Mouse (Mus musculus) MEL (cell line): ENCODE data around the gene Tsen54. TPM values are rescaled to one million over a fixed set of nuclear protein-coding genes. Genes with fewer than 3 reads are reported as not detected.

Experiments
- DNase-seq: peaks from one replicate; pipeline ENCODE4 v3.0.0; 2011; ENCODE audit warnings: low read depth, low spot score
- H3K27ac ChIP-seq: 2 replicates; pipeline ENCODE4 v1.5.1; 2012; ENCODE audit warnings: low read depth, mild to moderate bottlenecking, control low read depth, low read length, moderate library complexity; ENCODE audit not compliant: control insufficient read depth
- H3K27me3 ChIP-seq, 2 experiments: fragments of 150-350 bp in 1 of 2; sonication (generic) in 1 of 2; 2 replicates each; pipeline ENCODE4 v1.6.1; 2012; ENCODE audit warnings: low read length in 2 of 2, mild to moderate bottlenecking in 2 of 2, improper control_type of control experiment in 1 of 2, moderate library complexity in 1 of 2; ENCODE audit not compliant: insufficient read depth in 2 of 2, control insufficient read depth in 1 of 2
- H3K36me3 ChIP-seq, 2 experiments: 2 replicates each; pipeline ENCODE4 v1.6.1; 2012 to 2014; ENCODE audit warnings: low read length in 2 of 2, improper control_type of control experiment in 1 of 2, inconsistent platforms in 1 of 2, mild to moderate bottlenecking in 1 of 2; ENCODE audit not compliant: insufficient read depth in 2 of 2, control insufficient read depth in 1 of 2
- H3K4me1 ChIP-seq, 2 experiments: fragments of 150-350 bp in 1 of 2; sonication (generic) in 1 of 2; 2 replicates each; pipeline ENCODE4 v1.6.1; 2012; ENCODE audit warnings: low read length in 2 of 2, improper control_type of control experiment in 1 of 2, mild to moderate bottlenecking in 1 of 2; ENCODE audit not compliant: insufficient read depth in 2 of 2, control insufficient read depth in 1 of 2
- H3K4me3 ChIP-seq, 2 experiments: fragments of 150-350 bp in 1 of 2; sonication (generic) in 1 of 2; 2 replicates each; pipeline ENCODE4 v1.5.1; 2012; ENCODE audit warnings: low read depth in 2 of 2, low read length in 2 of 2, mild to moderate bottlenecking in 2 of 2, moderate library complexity in 2 of 2, control low read depth in 1 of 2, improper control_type of control experiment in 1 of 2; ENCODE audit not compliant: control insufficient read depth in 1 of 2, insufficient read depth in 1 of 2
- H3K79me2 ChIP-seq: 2 replicates; pipeline ENCODE4 v1.6.1; 2012; ENCODE audit warnings: mild to moderate bottlenecking, low read length, moderate library complexity; ENCODE audit not compliant: control insufficient read depth, poor library complexity, insufficient read depth
- H3K9ac ChIP-seq: 2 replicates; pipeline ENCODE4 v1.6.1; 2012; ENCODE audit warnings: low read depth, mild to moderate bottlenecking, control low read depth, low read length, moderate library complexity; ENCODE audit not compliant: control insufficient read depth, poor library complexity, severe bottlenecking
- H3K9me3 ChIP-seq: fragments of 150-350 bp; sonication (generic); replicated peaks from 2 replicates; pipeline ENCODE4 v1.6.1; 2012; ENCODE audit warnings: mild to moderate bottlenecking, low read length, improper control_type of control experiment, moderate library complexity; ENCODE audit not compliant: insufficient read depth
- CHD2 ChIP-seq: IDR thresholded peaks from 2 replicates; pipeline ENCODE4 v1.6.1; 2011; ENCODE audit warnings: low read length, improper control_type of control experiment
- CTCF ChIP-seq, 3 experiments: IDR thresholded peaks in 2 of 3; conservative IDR thresholded peaks in 1 of 3; 2 replicates each; pipeline ENCODE4 v1.5.1; 2011 to 2012; ENCODE audit warnings: low read length in 3 of 3, low read depth in 2 of 3, mild to moderate bottlenecking in 2 of 3, improper control_type of control experiment in 1 of 3, inconsistent platforms in 1 of 3, mixed read lengths in 1 of 3, moderate library complexity in 1 of 3; ENCODE audit not compliant: control insufficient read depth in 1 of 3, insufficient read depth in 1 of 3, poor library complexity in 1 of 3, severe bottlenecking in 1 of 3
- EP300 ChIP-seq, 2 experiments: IDR thresholded peaks; 2 replicates each; pipeline ENCODE4 v1.6.1; 2011; ENCODE audit warnings: improper control_type of control experiment in 2 of 2, low read length in 2 of 2, low read depth in 1 of 2, mild to moderate bottlenecking in 1 of 2
- ETS1 ChIP-seq: IDR thresholded peaks from 2 replicates; pipeline ENCODE4 v1.6.1; 2012; ENCODE audit warnings: low read depth, mild to moderate bottlenecking, inconsistent platforms, low read length, improper control_type of control experiment, moderate library complexity
- GATA1 ChIP-seq: IDR thresholded peaks from 2 replicates; pipeline ENCODE4 v1.6.1; 2011; ENCODE audit warnings: low read depth, low read length, improper control_type of control experiment
- JUND ChIP-seq: IDR thresholded peaks from 2 replicates; pipeline ENCODE4 v1.6.1; 2011; ENCODE audit warnings: low read depth, mild to moderate bottlenecking, improper control_type of control experiment, low read length
- MAX ChIP-seq: IDR thresholded peaks from 2 replicates; pipeline ENCODE4 v1.6.1; 2011; ENCODE audit warnings: low read length, improper control_type of control experiment
- MAZ ChIP-seq: IDR thresholded peaks from 2 replicates; pipeline ENCODE4 v1.6.1; 2012; ENCODE audit warnings: low read depth, mild to moderate bottlenecking, inconsistent platforms, low read length, improper control_type of control experiment
- MEF2A ChIP-seq: IDR thresholded peaks from 2 replicates; pipeline ENCODE4 v1.6.1; 2014; ENCODE audit warnings: low read depth, mild to moderate bottlenecking, inconsistent platforms, low read length, improper control_type of control experiment; ENCODE audit not compliant: poor library complexity, insufficient replicate concordance, severe bottlenecking; ENCODE audit errors: extremely low read depth
- MXI1 ChIP-seq: IDR thresholded peaks from 2 replicates; pipeline ENCODE4 v1.6.1; 2011; ENCODE audit warnings: mild to moderate bottlenecking, low read depth, low read length, improper control_type of control experiment
- MYB ChIP-seq: IDR thresholded peaks from 2 replicates; pipeline ENCODE4 v1.6.1; 2011; ENCODE audit warnings: mild to moderate bottlenecking, low read depth, low read length, improper control_type of control experiment
- NRF1 ChIP-seq: IDR thresholded peaks from 2 replicates; pipeline ENCODE4 v1.6.1; 2014; ENCODE audit warnings: low read depth, mild to moderate bottlenecking, inconsistent platforms, low read length, improper control_type of control experiment, moderate library complexity; ENCODE audit not compliant: poor library complexity, insufficient read depth, severe bottlenecking
- RCOR1 ChIP-seq: IDR thresholded peaks from 2 replicates; pipeline ENCODE4 v1.6.1; 2012; ENCODE audit warnings: low read depth, mild to moderate bottlenecking, inconsistent platforms, low read length, improper control_type of control experiment
- SIN3A ChIP-seq: IDR thresholded peaks from 2 replicates; pipeline ENCODE4 v1.6.1; 2012; ENCODE audit warnings: low read length, improper control_type of control experiment, inconsistent platforms
- TBP ChIP-seq: IDR thresholded peaks from 2 replicates; pipeline ENCODE4 v1.8.0; 2011; ENCODE audit warnings: low read depth, low read length, improper control_type of control experiment
- TCF12 ChIP-seq: IDR thresholded peaks from 2 replicates; pipeline ENCODE4 v1.6.1; 2014; ENCODE audit warnings: low read depth, mild to moderate bottlenecking, inconsistent platforms, low read length, improper control_type of control experiment, moderate library complexity
- UBTF ChIP-seq: IDR thresholded peaks from 2 replicates; pipeline ENCODE4 v1.6.1; 2012; ENCODE audit warnings: low read depth, mild to moderate bottlenecking, inconsistent platforms, low read length, improper control_type of control experiment, moderate library complexity, borderline replicate concordance; ENCODE audit not compliant: insufficient read depth
- USF1 ChIP-seq: IDR thresholded peaks from 2 replicates; pipeline ENCODE4 v1.6.1; 2014; ENCODE audit warnings: low read depth, mild to moderate bottlenecking, inconsistent platforms, low read length, improper control_type of control experiment, moderate library complexity
- USF2 ChIP-seq, 2 experiments: IDR thresholded peaks; 2 replicates each; pipeline ENCODE4 v1.6.1; 2011 to 2012; ENCODE audit warnings: improper control_type of control experiment in 2 of 2, low read length in 2 of 2, borderline replicate concordance in 1 of 2, inconsistent platforms in 1 of 2, low read depth in 1 of 2, mild to moderate bottlenecking in 1 of 2; ENCODE audit not compliant: insufficient read depth in 1 of 2
- polyA plus RNA-seq, 2 experiments: library from polyadenylated mRNA; stranded (reverse) in 1 of 2; unstranded in 1 of 2; fragments of >175 nt in 1 of 2; fragments of >200 nt in 1 of 2; gene quantifications; 2 replicates each; pipeline versions ENCODE4 v1.2.1 to v1.2.4; 2012; ENCODE audit warnings: low replicate concordance in 2 of 2, low read depth in 1 of 2; ENCODE audit not compliant: insufficient read length in 2 of 2, insufficient read depth in 1 of 2, missing spikeins in 1 of 2
- total RNA-seq: library from RNA; depleted of rRNA; stranded (reverse); fragments of 300-350 nt; gene quantifications from 2 replicates; pipeline ENCODE4 v1.2.3, GENCODE M21; 2012

The Tsen54 gene
- total and polyA plus RNA-seq, 3 experiments: 55.8 to 72.0 TPM; not detected in 1

- peaks cover 16 to 35% of the 10 kb centered on the region in 2 experiments for H3K4me1 ChIP-seq
- H3K79me2 ChIP-seq: no peaks in the 10 kb centered on the region
- DNase-seq: peak; percentile 48
- H3K27me3 ChIP-seq: no peaks in the 10 kb centered on the region
- no peak overlapping the region for H3K4me3 ChIP-seq
- no peak overlapping the region for H3K27ac ChIP-seq
- H3K36me3 ChIP-seq: peaks cover 0 to 21% of the 10 kb centered on the region in 2 experiments; a peak in 2 of 4 replicates
- TF ChIP-seq CTCF (IDR thresholded peaks at IDR 0.05 in 2 of 3, conservative IDR thresholded peaks at IDR 0.05 in 1 of 3; ENCODE audit: control insufficient read depth in 1 of 3, insufficient read depth in 1 of 3, low read depth in 2 of 3, low read length in 3 of 3, poor library complexity in 1 of 3, severe bottlenecking in 1 of 3): peak in 2 of 3 experiments; percentile 17 to 33; a peak in 3 of 6 replicates
- TF ChIP-seq RCOR1: peak; percentile 14; the same call in 1 of the 2 replicates
- TF ChIP-seq GATA1: peak; percentile 68
- TF ChIP-seq MXI1: no peak
- no peak for TF ChIP-seq USF1
- no peak for TF ChIP-seq CHD2
- TF ChIP-seq NRF1: 0 out of 2 replicates have a peak, but pooled peaks have one; percentile 13
- no peak for TF ChIP-seq MYB
- TF ChIP-seq UBTF: no peak
- TF ChIP-seq TBP: no peak
- 0 out of 2 replicates have a peak, but pooled peaks have one; percentile 38 for TF ChIP-seq ETS1
- no peak for TF ChIP-seq MAX
- TF ChIP-seq MAZ: peak; percentile 69; the same call in 1 of the 2 replicates
- peak; percentile 53; the same call in 1 of the 2 replicates for TF ChIP-seq TCF12
- peak in 1 of 2 experiments; percentile 62; a peak in 2 of 4 replicates for TF ChIP-seq EP300 (IDR thresholded peaks at IDR 0.05; ENCODE audit: low read depth in 1 of 2, low read length in 2 of 2)
- no peak for TF ChIP-seq MEF2A
- no peak for TF ChIP-seq USF2 (IDR thresholded peaks at IDR 0.05; ENCODE audit: borderline replicate concordance in 1 of 2, insufficient read depth in 1 of 2, low read depth in 1 of 2, low read length in 2 of 2)
- H3K9me3 ChIP-seq: no peaks in the 10 kb centered on the region
- no peak overlapping the region for H3K9ac ChIP-seq
These were observed 18.5 kb downstream of the Tsen54 start for GRCm38 (mm10) chr11:115833021-115833513.

GRCm38 (mm10) chr11:115834033-115834432 is 19.5 kb downstream of the Tsen54 start:
- Histone ChIP-seq H3K9me3 (no peaks in the 10 kb centered on the region), H3K36me3 (peaks cover 0 to 21% of the 10 kb centered on the region in 2 experiments; a peak in 2 of 4 replicates), H3K4me3 (no peak overlapping the region), H3K9ac (no peak overlapping the region), H3K4me1 (peaks cover 20 to 42% of the 10 kb centered on the region in 2 experiments), H3K79me2 (no peaks in the 10 kb centered on the region), H3K27ac (no peak overlapping the region), H3K27me3 (no peaks in the 10 kb centered on the region)
- DNase-seq: no peak
- TF ChIP-seq SIN3A (no peak), CHD2 (no peak), JUND (no peak)
